Mouse (Mus musculus) lung, postnatal 0 days (tissue): ENCODE measurements around the gene Zcchc4. TPM values are rescaled to one million over a fixed set of nuclear protein-coding genes. Genes with fewer than 3 reads are reported as not detected.

Experiments
- ATAC-seq: fragments of 200-750 bp; cut with Nextera tagmentation; 2 replicates; pipeline ENCODE4 v1.8.0; 2017; ENCODE audit warnings: moderate library complexity
- DNase-seq: peaks from one replicate; pipeline ENCODE4 v3.0.0-alpha.2; 2016; ENCODE audit warnings: low spot score
- H3K27ac ChIP-seq: fragments of 300-500 bp; sonication (generic); 2 replicates; pipeline ENCODE4 v1.5.1; 2014; ENCODE audit warnings: antibody characterized with exemption, mild to moderate bottlenecking, low read length, mixed read lengths
- H3K27me3 ChIP-seq: fragments of 300-500 bp; sonication (generic); replicated peaks from 2 replicates; pipeline ENCODE4 v1.6.1; 2014; ENCODE audit warnings: low read length, mixed read lengths; ENCODE audit not compliant: insufficient read depth
- H3K36me3 ChIP-seq: fragments of 300-500 bp; sonication (generic); 2 replicates; pipeline ENCODE4 v1.6.1; 2014; ENCODE audit warnings: low read length, mixed read lengths; ENCODE audit not compliant: insufficient read depth
- H3K4me1 ChIP-seq: fragments of 300-500 bp; sonication (generic); 2 replicates; pipeline ENCODE4 v1.6.1; 2014; ENCODE audit warnings: antibody characterized with exemption, low read depth, low read length, mixed read lengths; ENCODE audit not compliant: insufficient read depth
- H3K4me2 ChIP-seq: fragments of 300-500 bp; sonication (generic); replicated peaks from 2 replicates; pipeline ENCODE4 v1.6.1; 2014; ENCODE audit warnings: low read depth, mild to moderate bottlenecking, low read length, moderate library complexity, mixed read lengths
- H3K4me3 ChIP-seq: fragments of 300-500 bp; sonication (generic); 2 replicates; pipeline ENCODE4 v1.5.1; 2014; ENCODE audit warnings: low read depth, low read length
- H3K9ac ChIP-seq: fragments of 300-500 bp; sonication (generic); replicated peaks from 2 replicates; pipeline ENCODE4 v1.6.1; 2014; ENCODE audit warnings: low read depth, mild to moderate bottlenecking
- H3K9me3 ChIP-seq: fragments of 300-500 bp; sonication (generic); 2 replicates; pipeline ENCODE4 v1.6.1; 2016; ENCODE audit warnings: low read length, mixed read lengths
- CTCF ChIP-seq: IDR thresholded peaks from 2 replicates; pipeline ENCODE4 v1.5.1; 2016; ENCODE audit warnings: antibody characterized with exemption, mild to moderate bottlenecking
- EP300 ChIP-seq: IDR thresholded peaks from 2 replicates; pipeline ENCODE4 v1.6.1; 2016; ENCODE audit warnings: antibody characterized with exemption, mild to moderate bottlenecking, control low read depth
- WGBS: fragments of 180-500 bp; shearing (Covaris S2); extraction: QIAGEN DNeasy Blood & Tissue Kit; methylation state at CpG from one replicate; pipeline ENCODE4 v1.1.7; 2014; 5-methylcytosine and 5-hydroxymethylcytosine counted together
- polyA plus RNA-seq: library from polyadenylated mRNA; unstranded; fragments of >200 nt; fragmentation: Nextera tagmentation; extraction: Ambion mirVana; gene quantifications from 2 replicates; pipeline ENCODE4 v1.2.1, GENCODE M21; 2015

Zcchc4 gene
- 5.2 and 6.2 TPM in 2 replicates for polyA plus RNA-seq

DNA sequence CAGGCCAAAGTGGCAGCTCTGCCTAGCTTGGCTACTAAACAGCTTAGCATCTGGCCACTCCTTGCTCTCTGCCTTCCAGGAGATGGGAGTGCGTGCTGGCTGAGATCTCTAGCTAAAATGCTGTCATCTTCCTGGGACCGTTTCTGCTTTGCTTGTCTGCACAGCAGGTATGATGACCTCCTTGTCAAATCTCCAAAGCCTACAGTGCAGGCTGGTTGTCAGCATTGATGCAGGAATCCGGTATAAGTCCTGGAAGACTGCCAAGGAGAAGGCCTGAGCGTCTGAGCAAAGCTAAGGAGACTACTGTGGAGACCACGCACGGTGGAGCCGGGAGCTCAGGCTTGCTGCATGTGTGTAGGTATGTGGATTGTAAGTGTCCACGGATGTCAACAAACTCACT, at the start of gene Zcchc4:
TSS of gene Zcchc4 (plus strand) at position 173 of the 400 bp plus-strand sequence.
- no peak within 1 kb of the TSS for H3K27ac ChIP-seq
- no peak for TF ChIP-seq CTCF
- TF ChIP-seq EP300, result no peak
- H3K9ac ChIP-seq, result no peak within 1 kb of the TSS
- DNase-seq (no peak), ATAC-seq (no peak)
- no peaks in the 10 kb centered on the region for H3K9me3 ChIP-seq
- no peak within 1 kb of the TSS for H3K4me2 ChIP-seq
- no peaks in the 10 kb centered on the region for H3K4me1 ChIP-seq
- WGBS, result 51% methylated on average over 8 of the region's 8 CpGs
- H3K27me3 ChIP-seq, result no peaks in the 10 kb centered on the region
- peaks cover under 1% of the 10 kb centered on the region; the same call in 1 of the 2 replicates for H3K36me3 ChIP-seq
- no peak within 1 kb of the TSS for H3K4me3 ChIP-seq

DNA sequence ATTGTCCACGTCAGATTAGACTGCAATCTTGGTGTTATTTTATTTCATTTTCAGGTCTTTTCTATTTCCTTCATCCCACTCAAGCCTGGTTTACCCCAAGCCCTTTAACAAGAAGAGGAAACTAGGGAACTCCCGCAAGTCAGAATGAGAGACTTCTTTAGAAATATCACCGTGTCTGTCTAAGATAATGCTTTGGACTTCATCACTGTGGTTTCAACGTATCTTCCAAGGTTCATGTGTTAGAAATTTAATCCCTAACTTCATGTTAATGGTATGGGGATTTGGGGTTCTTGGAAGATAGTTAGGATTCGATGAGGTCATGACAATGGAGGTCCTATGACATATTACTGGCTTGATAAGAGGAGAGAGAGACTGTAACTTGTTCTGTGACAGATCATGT, 47.5 kb upstream of the Zcchc4 start:
- 73% methylated on average over 5 of the region's 5 CpGs for WGBS
- no peak for ATAC-seq

DNA sequence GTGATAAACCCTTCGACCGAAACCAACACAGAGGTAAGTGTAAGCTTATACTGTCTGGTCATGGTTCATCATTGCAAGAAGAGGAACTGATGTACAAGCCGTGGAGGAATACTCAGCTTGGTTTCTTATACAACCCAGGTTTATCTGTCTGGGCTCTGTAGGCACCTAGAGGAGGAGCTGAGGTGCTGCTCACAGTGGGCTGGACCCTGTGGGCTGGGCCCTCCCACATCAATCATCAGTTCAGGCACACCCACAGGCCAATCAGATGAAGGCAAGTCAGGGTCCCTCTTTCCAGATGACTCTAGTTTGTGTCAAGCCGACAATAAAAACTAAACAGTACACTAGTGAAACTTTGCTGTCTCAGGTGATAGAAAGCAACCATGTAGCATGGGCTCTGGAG, 42.4 kb upstream of the Zcchc4 start:
- no peak for DNase-seq
- no peaks in the 10 kb centered on the region for H3K27me3 ChIP-seq
- ATAC-seq, result no peak

More for the DNA sequence above, 47.5 kb upstream of the Zcchc4 start:
- Histone ChIP-seq H3K9me3 (no peaks in the 10 kb centered on the region), H3K27me3 (no peaks in the 10 kb centered on the region), H3K27ac (no peak overlapping the region), H3K4me2 (no peak overlapping the region), H3K4me1 (no peaks in the 10 kb centered on the region), H3K36me3 (no peaks in the 10 kb centered on the region), H3K9ac (no peak overlapping the region), H3K4me3 (no peak overlapping the region)
- DNase-seq, result no peak
- TF ChIP-seq CTCF (no peak), EP300 (no peak)

DNA sequence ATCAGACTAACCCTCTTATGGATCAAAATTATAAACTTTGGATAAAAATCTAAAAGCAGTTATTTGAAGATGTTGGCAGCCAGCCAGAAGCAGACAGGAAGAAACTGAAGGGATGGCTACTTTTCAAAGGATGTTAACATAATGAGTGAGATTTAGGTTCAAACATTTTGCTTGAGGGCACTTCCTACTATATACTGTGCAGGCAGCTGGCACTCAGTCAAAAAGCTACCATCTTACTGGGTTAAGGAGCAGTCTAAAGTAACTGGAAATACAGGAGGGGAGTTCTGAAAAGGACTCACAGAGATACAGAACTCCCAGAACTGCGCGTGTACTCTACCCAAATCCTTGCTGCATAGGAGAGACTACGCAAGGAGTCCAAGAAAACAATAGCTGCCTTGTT, 39.2 kb upstream of the Zcchc4 start:
- Histone ChIP-seq H3K4me3 (no peak overlapping the region), H3K9ac (no peak overlapping the region), H3K4me1 (no peaks in the 10 kb centered on the region), H3K9me3 (no peaks in the 10 kb centered on the region), H3K36me3 (no peaks in the 10 kb centered on the region), H3K27me3 (no peaks in the 10 kb centered on the region), H3K4me2 (no peak overlapping the region), H3K27ac (no peak overlapping the region)
- no peak for ATAC-seq
- 56% methylated on average over 3 of the region's 3 CpGs for WGBS
- TF ChIP-seq EP300 (no peak), CTCF (no peak)
- no peak for DNase-seq

More for the DNA sequence above, 42.4 kb upstream of the Zcchc4 start:
- Histone ChIP-seq H3K27ac (no peak overlapping the region), H3K36me3 (no peaks in the 10 kb centered on the region), H3K4me2 (no peak overlapping the region), H3K4me3 (no peak overlapping the region), H3K9me3 (no peaks in the 10 kb centered on the region), H3K4me1 (no peaks in the 10 kb centered on the region), H3K9ac (no peak overlapping the region)
- 62% methylated on average over 4 of the region's 4 CpGs for WGBS
- TF ChIP-seq CTCF, result no peak
- no peak for TF ChIP-seq EP300

DNA sequence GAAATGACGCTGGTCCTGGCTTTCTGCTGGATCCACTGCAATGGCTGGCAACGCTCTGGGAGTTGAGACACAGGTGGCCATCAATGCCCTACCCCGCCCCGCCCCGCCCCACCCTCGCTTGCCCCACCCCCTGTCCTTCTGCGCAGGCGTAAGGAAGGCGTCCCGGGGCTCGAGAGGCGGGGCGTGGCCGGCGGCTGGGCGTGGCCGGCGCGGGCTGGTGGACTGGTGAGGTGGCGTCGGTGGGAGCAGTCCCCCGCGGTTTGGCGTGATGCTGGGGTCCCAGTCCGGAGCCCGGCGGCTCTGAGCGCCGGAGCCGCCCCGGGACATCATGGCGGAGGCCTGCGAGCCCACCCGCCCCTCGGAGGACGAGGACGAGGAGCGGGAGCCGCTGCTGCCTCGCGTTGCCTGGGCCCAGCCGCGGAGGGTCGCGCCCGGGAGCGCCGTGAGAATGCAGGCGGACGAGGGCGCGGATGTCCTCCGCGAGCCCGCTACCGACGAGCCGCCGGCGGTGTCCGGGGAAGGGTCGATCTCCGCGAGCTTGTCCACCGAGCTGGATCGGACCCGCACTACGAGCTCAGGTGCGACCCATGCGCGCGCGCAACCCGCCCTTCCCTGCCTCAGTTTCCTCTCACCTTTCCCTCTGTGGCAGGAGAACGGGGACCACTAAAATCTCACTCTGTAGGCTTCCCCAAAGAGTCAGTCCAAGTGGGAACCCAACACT, 33.7 kb upstream of the Zcchc4 start, which contains the start of gene Pi4k2b:
TSS of gene Pi4k2b (plus strand) at position 184 of the 721 bp plus-strand sequence.
- Histone ChIP-seq H3K4me2 (peak within 1 kb of the TSS; percentile 81), H3K27me3 (no peaks in the 10 kb centered on the region), H3K36me3 (no peaks in the 10 kb centered on the region), H3K4me3 (peak within 1 kb of the TSS; percentile 89), H3K27ac (peak within 1 kb of the TSS; percentile 93), H3K9me3 (no peaks in the 10 kb centered on the region), H3K9ac (peak within 1 kb of the TSS; percentile 86), H3K4me1 (peaks cover 3% of the 10 kb centered on the region; the same call in 1 of the 2 replicates)
- DNase-seq, result peak; percentile 90
- no peak for TF ChIP-seq CTCF
- no peak for TF ChIP-seq EP300
- peak; percentile 94 for ATAC-seq
- WGBS, result under 1% methylated on average over 31 of the region's 75 CpGs

DNA sequence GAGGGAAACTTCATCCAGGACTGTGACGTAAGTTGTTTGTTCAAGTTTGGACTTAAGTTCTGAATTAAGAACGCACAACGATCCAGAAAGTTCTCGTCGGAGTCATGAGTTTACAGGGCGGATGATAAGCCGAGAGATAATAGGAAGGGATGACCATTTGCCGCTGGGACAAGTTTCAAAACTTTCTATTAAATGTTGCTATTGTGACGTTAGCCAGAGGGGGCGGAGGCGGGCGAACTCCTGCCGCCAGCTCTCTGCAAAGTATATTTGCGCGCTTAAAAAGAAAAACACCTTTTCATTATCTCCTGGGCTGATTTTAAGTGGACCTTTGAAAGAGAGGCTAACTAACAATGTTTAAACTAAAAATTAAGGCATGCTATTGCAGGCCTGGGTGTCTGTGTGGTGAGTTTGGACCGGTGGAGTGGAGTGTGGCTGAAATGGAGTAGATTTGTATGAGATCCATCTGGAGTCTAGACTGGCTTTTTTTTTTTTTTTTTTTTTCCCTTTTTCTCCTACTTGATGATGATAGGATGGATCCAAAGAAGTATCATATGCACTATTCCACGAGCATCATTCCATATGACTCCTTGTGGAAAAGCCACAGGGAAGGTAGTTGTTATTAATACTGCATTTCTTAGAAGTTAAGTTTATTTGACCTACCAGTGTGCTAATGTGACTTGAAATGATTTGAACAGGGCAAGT, 32.9 kb upstream of the Zcchc4 start:
- peak overlapping the region; percentile 81 for H3K4me2 ChIP-seq
- TF ChIP-seq EP300, result no peak
- TF ChIP-seq CTCF, result peak; percentile 50
- no peaks in the 10 kb centered on the region for H3K36me3 ChIP-seq
- H3K4me1 ChIP-seq, result peaks cover 3% of the 10 kb centered on the region; the same call in 1 of the 2 replicates
- H3K9ac ChIP-seq, result peak overlapping the region; percentile 86
- H3K27me3 ChIP-seq, result no peaks in the 10 kb centered on the region
- DNase-seq (peak; percentile 72), ATAC-seq (peak; percentile 31)
- WGBS, result under 1% methylated on average over 17 of the region's 17 CpGs
- peak overlapping the region; percentile 93 for H3K27ac ChIP-seq
- H3K9me3 ChIP-seq, result no peaks in the 10 kb centered on the region
- peak overlapping the region; percentile 89 for H3K4me3 ChIP-seq
